Mouse (Mus musculus) stomach, postnatal 0 days (tissue): ENCODE data around the gene Ccne1.

Experiments
- CTCF ChIP-seq: IDR thresholded peaks from 2 replicates; pipeline ENCODE4 v1.5.1; 2016; ENCODE audit warnings: antibody characterized with exemption, low read depth, mild to moderate bottlenecking, moderate library complexity
- EP300 ChIP-seq: optimal IDR thresholded peaks from 2 replicates; pipeline ENCODE3; 2016; ENCODE audit warnings: antibody characterized with exemption

DNA sequence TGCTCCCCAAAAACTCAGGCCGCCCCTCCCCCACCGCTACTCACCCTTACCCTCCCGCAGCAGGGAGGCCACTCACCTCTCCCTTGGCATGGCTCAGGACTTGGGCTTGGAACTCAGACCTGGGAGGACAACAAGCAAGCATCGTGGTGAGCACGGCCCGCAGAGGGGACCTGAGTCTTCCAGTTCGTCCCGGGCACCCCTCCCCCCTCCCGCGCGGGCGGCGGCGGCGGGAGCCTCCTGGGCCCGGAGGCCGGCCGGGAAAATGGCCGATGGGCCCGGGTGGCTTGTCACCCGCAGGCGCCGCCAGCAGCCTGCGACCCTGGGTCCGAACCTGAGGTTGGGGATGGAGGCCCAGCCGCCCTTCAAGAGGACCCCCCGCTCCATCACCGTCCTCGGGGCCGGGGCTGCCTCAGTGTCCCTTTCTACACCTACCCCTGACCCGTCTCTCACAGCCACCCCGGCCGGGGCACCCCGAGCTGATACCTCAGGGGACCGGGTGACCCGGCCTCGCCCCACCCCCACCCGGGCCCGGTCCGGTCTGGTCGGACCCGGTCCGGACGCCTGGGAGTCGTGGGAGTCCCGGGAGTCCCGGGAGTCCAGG, 523 bp downstream of the Ccne1 start:
- TF ChIP-seq CTCF, result no peak
- TF ChIP-seq EP300, result no peak
